Mouse (Mus musculus) gastrocnemius, postnatal 36 days (tissue): ENCODE measurements around the gene Gpr55. TPM values are rescaled to one million over a fixed set of nuclear protein-coding genes. Genes with fewer than 3 reads are reported as not detected.
A peak's percentile ranks its signal among the peaks of the same experiment; 100 is the strongest.
"Not testable (repeated sequence)": the region's sequence is repeated elsewhere in the genome, so short reads cannot be mapped to it uniquely, and the experiment has no call there.

Experiments used
- DNase-seq, 2 experiments: peaks; one replicate each; pipeline ENCODE4 v3.0.0; 2022
- intact Hi-C: fragments of 180-260 bp; cut with DNase I; formaldehyde crosslinking; loops from one replicate; pipeline ENCODE4 v1.15.1; 2025
- long read RNA-seq, 2 experiments: library from polyadenylated mRNA; stranded (forward); transcript quantifications; one replicate each; pipeline ENCODE4 v2.0.0; 2021
- total RNA-seq, 2 experiments: library from RNA; stranded (reverse); gene quantifications; 2 replicates each; pipeline ENCODE4 v1.2.3; 2021

The Gpr55 gene
- not detected for total RNA-seq
- long read RNA-seq, experiment 1, result 0 reads
- long read RNA-seq, experiment 2, result 0 reads

DNA sequence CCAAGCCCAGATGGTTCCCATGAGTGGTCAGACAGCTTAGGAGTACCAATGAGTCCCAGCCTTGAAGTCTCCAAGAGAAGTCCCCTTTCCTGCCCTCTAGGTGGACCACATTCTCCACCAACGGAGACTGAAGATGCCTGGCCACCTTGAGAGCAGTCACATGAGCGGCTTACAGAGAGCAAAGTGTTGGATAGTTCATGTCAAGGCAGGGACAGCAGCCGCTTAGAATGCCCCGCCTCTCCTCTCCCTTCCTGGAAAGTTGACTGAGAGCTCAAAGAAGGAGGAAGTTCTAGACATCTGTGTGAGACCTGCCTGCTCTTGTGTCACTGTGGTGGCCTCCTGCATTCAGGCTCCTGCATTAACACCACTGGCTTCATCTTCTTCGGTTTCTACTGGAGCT lies at the start of gene Gpr55:
Gene Gpr55 (minus strand): TSS at position 135 of the 400 bp plus-strand sequence.
- no peak for DNase-seq
- intact Hi-C loops, result no loop called here

GRCm38 (mm10) chr1:86007778-86008177 lies 47.0 kb upstream of the Gpr55 start:
- intact Hi-C loops, result loop anchor here (2.0 to 10.0 kb wide), 3 partner anchors 75 to 273 kb away; no protein-coding TSS in a partner anchor

DNA sequence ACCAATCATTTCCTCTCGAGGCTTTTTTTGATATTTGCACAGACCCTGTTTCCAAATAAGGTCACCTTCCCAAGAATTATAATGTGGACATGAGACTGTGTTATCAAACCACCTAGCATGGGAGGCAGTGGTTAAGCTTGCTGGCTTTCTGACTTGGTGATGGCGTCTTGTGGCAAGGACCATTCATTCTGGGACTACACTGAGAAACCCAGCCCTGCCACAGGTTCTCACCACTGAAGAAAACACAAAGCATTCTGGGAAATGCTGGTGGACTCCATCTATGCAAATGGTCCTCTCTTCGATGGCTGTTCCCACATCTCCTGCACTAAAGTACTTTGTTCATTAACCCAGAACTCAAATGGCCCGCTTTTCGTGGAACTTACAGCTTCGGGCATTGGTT lies 45.2 kb upstream of the Gpr55 start:
- intact Hi-C loops, result loop anchor here (2.0 to 10.0 kb wide), 3 partner anchors 73 to 271 kb away; no protein-coding TSS in a partner anchor
- DNase-seq, result no peak

More at GRCm38 (mm10) chr1:86007778-86008177, 47.0 kb upstream of the Gpr55 start:
- peak; percentile 53 to 81 for DNase-seq

DNA sequence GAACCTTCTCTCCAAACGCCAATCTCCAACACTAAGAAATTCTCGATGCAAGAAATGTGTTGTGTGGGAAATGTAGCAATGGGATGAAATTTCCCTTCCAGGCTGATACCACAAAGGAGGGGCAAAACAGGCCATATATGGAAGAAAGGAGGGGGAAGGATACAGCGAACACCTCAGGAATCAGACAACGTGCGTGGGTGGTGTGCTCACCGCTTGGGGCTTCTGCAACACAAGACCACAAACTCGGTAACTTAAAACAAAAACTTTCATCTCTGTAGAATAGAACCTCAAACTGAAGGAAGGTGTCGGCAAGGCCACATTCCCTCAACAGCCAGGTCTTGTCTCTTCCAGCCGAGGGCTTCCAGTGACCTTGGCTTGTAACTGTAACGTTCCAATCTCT lies 44.7 kb upstream of the Gpr55 start:
- intact Hi-C loops, result loop anchor here (10.0 kb wide), 1 partner anchor 271 kb away; no protein-coding TSS in a partner anchor
- no peak for DNase-seq

DNA sequence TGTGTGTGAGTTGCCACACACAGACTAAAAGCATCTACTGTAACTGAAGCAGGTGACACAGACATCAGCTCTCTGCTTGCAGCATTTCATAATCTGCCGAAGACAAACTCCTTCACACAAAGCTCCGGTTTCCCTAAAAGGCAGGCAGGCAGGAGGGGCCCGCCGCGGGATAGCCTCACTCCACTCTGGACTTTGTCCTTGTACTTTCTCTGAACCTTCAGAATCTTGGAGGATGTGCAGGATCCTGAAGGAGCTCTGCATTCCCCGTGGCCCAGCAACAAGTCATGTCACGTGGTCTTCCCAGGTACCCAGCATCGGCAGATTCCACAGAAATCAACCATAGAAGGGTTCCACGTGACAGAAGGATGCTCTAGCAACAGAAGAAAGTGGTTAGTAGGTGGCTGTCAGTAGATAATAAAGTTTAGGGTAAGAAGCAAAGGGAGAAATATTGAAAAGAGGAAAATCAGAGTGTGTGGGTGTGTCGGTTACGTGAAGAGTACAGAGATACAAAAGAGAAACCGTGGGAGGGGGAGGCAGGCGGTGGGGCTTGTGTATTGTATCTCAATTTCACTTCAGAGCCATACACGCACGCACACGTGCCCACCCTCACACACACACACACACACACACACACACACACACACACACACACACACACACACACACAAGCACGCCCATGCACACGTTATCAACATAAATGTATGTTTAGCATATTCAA lies 39.2 kb upstream of the Gpr55 start:
- DNase-seq, result no peak

GRCm38 (mm10) chr1:85998012-85998411 lies 37.2 kb upstream of the Gpr55 start:
- intact Hi-C loops, result no loop called here
- no peak for DNase-seq

More for the DNA sequence above, 39.2 kb upstream of the Gpr55 start:
- intact Hi-C loops, result loop anchor here (10.0 kb wide), 1 partner anchor 265 kb away; no protein-coding TSS in a partner anchor

- intact Hi-C loops, result no loop called here
Measured at GRCm38 (mm10) chr1:85997221-85997620, 36.4 kb upstream of the Gpr55 start.

GRCm38 (mm10) chr1:85993541-85993940 lies 32.7 kb upstream of the Gpr55 start:
- no peak for DNase-seq
- intact Hi-C loops, result no loop called here

More at GRCm38 (mm10) chr1:85997221-85997620, 36.4 kb upstream of the Gpr55 start:
- DNase-seq, result no peak

- intact Hi-C loops, result no loop called here
- no peak for DNase-seq
Measured at GRCm38 (mm10) chr1:85992175-85992574, 31.4 kb upstream of the Gpr55 start.

DNA sequence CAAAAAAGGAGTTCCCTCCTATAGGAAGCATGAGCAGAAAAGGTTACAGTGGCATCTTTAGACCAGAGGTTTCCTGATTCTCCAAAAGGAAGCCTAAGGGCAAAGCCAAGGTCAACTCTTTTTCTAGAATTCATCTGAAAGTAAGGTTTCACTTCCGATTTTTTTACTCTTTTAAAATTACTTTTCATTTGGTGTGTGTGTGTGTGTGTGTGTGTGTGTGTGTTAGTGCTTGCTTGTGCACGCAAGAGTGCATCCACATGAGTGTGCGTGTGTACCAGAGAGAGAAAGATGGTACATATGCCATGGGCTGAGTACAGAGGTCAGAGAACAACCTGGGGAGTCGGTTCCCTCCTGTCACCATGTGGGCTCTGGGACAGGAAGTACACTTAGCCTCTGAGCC lies 28.1 kb upstream of the Gpr55 start:
- DNase-seq, intact Hi-C loops: not testable (repeated sequence)

DNA sequence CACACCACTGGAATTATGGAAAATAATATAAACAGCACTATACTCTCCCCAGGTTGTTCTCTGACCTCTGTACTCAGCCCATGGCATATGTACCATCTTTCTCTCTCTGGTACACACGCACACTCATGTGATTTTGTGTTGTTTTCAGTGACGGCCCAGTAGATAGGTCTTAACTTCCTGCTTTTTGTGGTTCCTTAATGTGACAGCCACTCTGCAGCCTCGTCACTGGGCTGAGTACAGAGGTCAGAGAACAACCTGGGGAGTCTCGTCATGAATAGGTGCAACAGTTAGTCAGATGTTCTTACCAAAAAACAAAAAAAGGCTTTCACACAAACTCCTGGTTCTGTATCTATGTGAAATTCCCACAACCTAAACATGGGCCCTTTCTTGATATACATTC lies 27.5 kb upstream of the Gpr55 start:
- DNase-seq, result no peak
- intact Hi-C loops, result no loop called here

- DNase-seq, result no peak
- intact Hi-C loops, result no loop called here
Measured at GRCm38 (mm10) chr1:85985784-85986183, 25.0 kb upstream of the Gpr55 start.

GRCm38 (mm10) chr1:85981738-85982357 lies 21.0 kb upstream of the Gpr55 start:
- DNase-seq, result no peak
- intact Hi-C loops, result no loop called here

- DNase-seq, result no peak
- intact Hi-C loops, result no loop called here
Measured at GRCm38 (mm10) chr1:85977709-85978108, 16.9 kb upstream of the Gpr55 start.

GRCm38 (mm10) chr1:85973468-85973877 lies 12.7 kb upstream of the Gpr55 start:
- DNase-seq, result no peak
- intact Hi-C loops, result no loop called here

GRCm38 (mm10) chr1:85972341-85972740 lies 11.5 kb upstream of the Gpr55 start:
- DNase-seq, result no peak
- intact Hi-C loops, result no loop called here

DNA sequence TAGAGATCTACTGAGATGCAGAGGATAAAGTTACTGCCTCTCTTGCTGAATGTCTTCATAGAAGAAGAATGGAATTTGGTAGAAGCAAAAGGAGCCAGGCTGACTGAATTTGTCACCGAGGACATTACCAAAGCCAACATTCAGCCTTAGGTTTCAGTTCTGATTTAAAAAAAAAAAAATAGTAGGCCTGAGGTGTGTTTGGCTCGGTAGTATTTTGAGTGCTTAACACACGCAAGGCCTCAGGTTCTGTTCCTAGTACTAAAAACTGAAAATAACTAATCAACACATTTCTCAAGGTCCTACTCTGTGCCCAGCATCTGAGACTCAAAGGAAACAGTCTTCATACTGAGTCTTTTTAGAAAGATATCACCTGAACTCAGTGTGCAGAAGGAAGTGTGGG lies 10.3 kb upstream of the Gpr55 start:
- intact Hi-C loops, result no loop called here
- no peak for DNase-seq

- DNase-seq, result no peak
- intact Hi-C loops, result no loop called here
Measured at GRCm38 (mm10) chr1:85969519-85969918, 8.7 kb upstream of the Gpr55 start.

GRCm38 (mm10) chr1:85969081-85969480 lies 8.3 kb upstream of the Gpr55 start:
- intact Hi-C loops, result no loop called here
- no peak for DNase-seq

DNA sequence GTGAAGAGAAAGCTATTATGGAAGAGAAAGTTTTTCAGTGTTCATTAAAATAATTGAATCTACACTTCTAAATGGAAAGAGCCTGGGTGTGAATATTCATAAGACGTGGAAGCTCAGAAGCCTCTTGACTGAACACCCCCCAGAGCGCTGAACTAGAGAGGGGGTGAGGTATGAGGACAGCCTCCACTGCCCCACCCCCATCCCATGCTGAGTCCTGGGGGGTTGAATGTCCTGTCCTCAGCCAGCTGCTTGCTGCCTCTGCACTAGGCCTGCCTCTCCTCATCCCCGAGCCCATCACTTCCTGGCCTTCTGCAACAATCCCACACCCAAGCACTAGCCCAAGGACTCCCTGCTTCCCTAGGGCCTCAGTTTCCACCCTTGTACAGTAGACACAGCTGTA lies 5.0 kb upstream of the Gpr55 start:
- DNase-seq, result no peak
- intact Hi-C loops, result no loop called here

DNA sequence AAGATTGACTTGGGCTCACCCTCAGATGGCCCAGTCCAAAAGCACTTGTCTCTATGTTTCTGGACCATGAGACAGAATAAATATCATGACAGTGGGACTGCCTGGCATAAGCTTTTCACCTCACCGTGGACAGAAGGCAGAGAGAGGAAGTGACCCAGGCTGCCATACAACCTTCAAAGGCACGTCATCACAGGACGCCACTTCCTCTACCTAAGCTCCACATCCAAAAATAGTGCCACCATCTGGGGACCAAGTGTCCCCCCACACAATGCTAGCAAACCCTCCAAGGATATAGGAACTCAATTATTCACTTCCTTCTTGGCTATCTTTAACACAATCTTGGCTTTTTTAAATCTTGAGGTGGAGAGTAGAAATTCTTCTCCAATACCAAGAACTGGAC lies 1.3 kb upstream of the Gpr55 start:
- intact Hi-C loops, result no loop called here
- DNase-seq, result no peak

GRCm38 (mm10) chr1:85959889-85960276 lies 924 bp downstream of the Gpr55 start:
- intact Hi-C loops, result no loop called here
- no peak for DNase-seq
